Mouse (Mus musculus): Measurements from ENCODE around the gene Prf1.

DNA sequence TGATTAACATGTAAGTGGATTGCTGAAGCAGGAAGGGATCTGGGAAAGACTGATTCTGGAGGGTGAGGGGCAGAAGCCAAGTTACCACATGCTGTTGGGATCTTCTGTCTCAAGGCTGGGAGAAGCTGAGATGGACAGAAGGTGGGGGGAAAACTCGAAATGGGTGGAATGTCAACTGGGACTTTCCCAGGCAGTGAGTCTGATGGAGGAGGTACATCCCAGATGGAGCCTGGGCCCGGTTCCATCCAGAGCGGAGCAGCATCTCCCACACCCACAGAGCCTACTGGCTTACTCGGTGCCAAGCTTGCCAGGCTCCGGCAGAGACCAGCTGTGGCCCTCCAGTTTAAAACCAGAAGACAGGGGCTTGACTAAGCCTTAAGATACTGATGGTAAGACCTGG, 33.4 kb downstream of the Prf1 start:
- TF ChIP-seq CTCF (conservative IDR thresholded peaks at IDR 0.05 in 1 of 2, IDR thresholded peaks at IDR 0.05 in 1 of 2; ENCODE audit: low read depth in 2 of 2, low read length in 2 of 2) (no peak), CHD2 (IDR thresholded peaks at IDR 0.05; ENCODE audit: low read length) (no peak), MAX (IDR thresholded peaks at IDR 0.05; ENCODE audit: low read length) (no peak), USF1 (IDR thresholded peaks at IDR 0.05; ENCODE audit: low read depth, low read length) (no peak), ZMIZ1 (IDR thresholded peaks at IDR 0.05; ENCODE audit: low read depth, low read length) (no peak), EP300 (IDR thresholded peaks at IDR 0.05; ENCODE audit: low read length) (no peak), MAZ (IDR thresholded peaks at IDR 0.05; ENCODE audit: low read depth, low read length) (no peak)

Data from CH12.LX (cell line).